Mouse (Mus musculus) testis, adult 2 months (tissue): ENCODE results near the gene Rpn1. TPM values are rescaled to one million over a fixed set of nuclear protein-coding genes. Genes with fewer than 3 reads are reported as not detected.

Experiments used
- H3K27ac ChIP-seq: fragments of 200-500 bp; 2 replicates; pipeline ENCODE4 v1.5.1; 2012; ENCODE audit warnings: low read depth, low read length; ENCODE audit not compliant: control insufficient read depth, insufficient read depth
- H3K27me3 ChIP-seq: fragments of 200-500 bp; 2 replicates; pipeline ENCODE4 v1.6.1; 2012; ENCODE audit warnings: mild to moderate bottlenecking, low read length, moderate library complexity; ENCODE audit not compliant: control insufficient read depth, insufficient read depth
- H3K36me3 ChIP-seq: fragments of 200-500 bp; 2 replicates; pipeline ENCODE4 v1.6.1; 2012; ENCODE audit warnings: mild to moderate bottlenecking, low read length; ENCODE audit not compliant: control insufficient read depth, insufficient read depth
- H3K4me1 ChIP-seq: fragments of 200-500 bp; 2 replicates; pipeline ENCODE4 v1.6.1; 2012; ENCODE audit warnings: low read length; ENCODE audit not compliant: control insufficient read depth, insufficient read depth
- H3K4me3 ChIP-seq: fragments of 200-500 bp; 2 replicates; pipeline ENCODE4 v1.5.1; 2012; ENCODE audit warnings: low read depth, mild to moderate bottlenecking, low read length, moderate library complexity, mixed read lengths; ENCODE audit not compliant: control insufficient read depth
- CTCF ChIP-seq: fragments of 200-500 bp; IDR thresholded peaks from 2 replicates; pipeline ENCODE4 v1.5.1; 2012; ENCODE audit warnings: low read depth, mild to moderate bottlenecking, inconsistent platforms, low read length, moderate library complexity; ENCODE audit not compliant: control insufficient read depth, insufficient read depth, insufficient replicate concordance
- POLR2A ChIP-seq: fragments of 200-500 bp; IDR thresholded peaks from 2 replicates; pipeline ENCODE4 v1.6.1; 2012; ENCODE audit warnings: low read depth, mild to moderate bottlenecking, inconsistent platforms, low read length, moderate library complexity; ENCODE audit not compliant: control insufficient read depth
- polyA plus RNA-seq: library from polyadenylated mRNA; depleted of rRNA; stranded (reverse); fragments of >200 nt; gene quantifications from 2 replicates; pipeline ENCODE4 v1.2.3, GENCODE M21; 2012

The Rpn1 gene
- polyA plus RNA-seq, 1 experiment = 230 TPM

GRCm38 (mm10) chr6:88044577-88045405 is 39.5 kb upstream of the Rpn1 start, which contains the start of gene Rab7:
Gene Rab7, minus strand, starts transcription at chr6:88045270.
- no peaks in the 10 kb centered on the region for H3K27me3 ChIP-seq
- peak within 1 kb of the TSS; percentile 62 for H3K27ac ChIP-seq
- peak; percentile 92 for TF ChIP-seq POLR2A
- TF ChIP-seq CTCF = no peak
- peak within 1 kb of the TSS; percentile 92 for H3K4me3 ChIP-seq
- H3K36me3 ChIP-seq = no peaks in the 10 kb centered on the region
- H3K4me1 ChIP-seq = peaks cover 2% of the 10 kb centered on the region; the same call in 1 of the 2 replicates

GRCm38 (mm10) chr6:88045406-88045766 is 38.9 kb upstream of the Rpn1 start:
- Histone ChIP-seq H3K4me3 (peak overlapping the region; percentile 92), H3K4me1 (peaks cover 2% of the 10 kb centered on the region; the same call in 1 of the 2 replicates), H3K27me3 (no peaks in the 10 kb centered on the region), H3K27ac (peak overlapping the region; percentile 23), H3K36me3 (no peaks in the 10 kb centered on the region)
- TF ChIP-seq POLR2A = no peak
- no peak for TF ChIP-seq CTCF

- no peak for TF ChIP-seq CTCF
- TF ChIP-seq POLR2A = no peak
- Histone ChIP-seq H3K4me3 (no peak overlapping the region), H3K27ac (no peak overlapping the region), H3K4me1 (0 out of 2 replicates have a peak, but pooled peaks cover 2% of the 10 kb centered on the region), H3K27me3 (no peaks in the 10 kb centered on the region), H3K36me3 (no peaks in the 10 kb centered on the region)
These were observed 36.4 kb upstream of the Rpn1 start for GRCm38 (mm10) chr6:88047853-88048252.

- no peaks in the 10 kb centered on the region for H3K4me1 ChIP-seq
- no peaks in the 10 kb centered on the region for H3K27me3 ChIP-seq
- H3K36me3 ChIP-seq = no peaks in the 10 kb centered on the region
- H3K4me3 ChIP-seq = no peak overlapping the region
- TF ChIP-seq CTCF (no peak), POLR2A (no peak)
- H3K27ac ChIP-seq = no peak overlapping the region
These were observed 35.3 kb upstream of the Rpn1 start for GRCm38 (mm10) chr6:88049008-88049407.

GRCm38 (mm10) chr6:88051206-88051605 is 33.1 kb upstream of the Rpn1 start:
- Histone ChIP-seq H3K4me1 (no peaks in the 10 kb centered on the region), H3K27ac (no peak overlapping the region), H3K36me3 (no peaks in the 10 kb centered on the region), H3K27me3 (no peaks in the 10 kb centered on the region), H3K4me3 (no peak overlapping the region)
- TF ChIP-seq POLR2A (no peak), CTCF (no peak)

- Histone ChIP-seq H3K4me1 (no peaks in the 10 kb centered on the region), H3K4me3 (no peak overlapping the region), H3K27me3 (no peaks in the 10 kb centered on the region), H3K36me3 (no peaks in the 10 kb centered on the region), H3K27ac (no peak overlapping the region)
- TF ChIP-seq CTCF (no peak), POLR2A (no peak)
These were observed 30.8 kb upstream of the Rpn1 start for GRCm38 (mm10) chr6:88053228-88054080.

- Histone ChIP-seq H3K36me3 (no peaks in the 10 kb centered on the region), H3K27ac (no peak overlapping the region), H3K27me3 (no peaks in the 10 kb centered on the region), H3K4me1 (no peaks in the 10 kb centered on the region), H3K4me3 (no peak overlapping the region)
- TF ChIP-seq POLR2A = no peak
- no peak for TF ChIP-seq CTCF
These were observed 30.0 kb upstream of the Rpn1 start for GRCm38 (mm10) chr6:88054081-88054835.
